Mouse (Mus musculus): ENCODE results near the gene Dock8.

Gene Dock8

GRCm38 (mm10) chr19:25062188-25062856 is 63.0 kb downstream of the Dock8 start:
- no peak for DNase-seq (ENCODE audit: low spot score)

GRCm38 (mm10) chr19:25062857-25063240 is 63.5 kb downstream of the Dock8 start:
- no peak for DNase-seq (ENCODE audit: low spot score)

GRCm38 (mm10) chr19:25066229-25066628 is 66.9 kb downstream of the Dock8 start:
- DNase-seq (ENCODE audit: low spot score): no peak

DNA sequence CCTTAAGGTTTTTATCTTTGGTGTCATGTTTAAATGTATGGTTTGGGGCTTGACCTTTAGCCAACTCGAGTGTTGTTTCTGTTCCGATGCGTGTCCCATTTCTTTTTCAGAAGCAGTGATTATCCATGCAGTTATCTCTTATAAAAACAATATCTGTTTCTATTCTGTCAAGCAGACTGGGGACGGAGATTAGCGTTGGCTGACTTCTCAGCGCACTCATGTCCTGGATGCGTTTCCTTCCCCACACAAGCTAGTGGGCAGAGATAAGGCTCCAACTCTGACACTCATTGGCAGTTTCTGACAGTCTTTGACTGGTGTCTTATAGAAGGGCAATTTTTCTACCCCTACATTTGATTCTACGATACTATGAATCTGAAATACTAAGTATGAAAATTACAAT is 69.2 kb downstream of the Dock8 start:
- no peak for DNase-seq (ENCODE audit: low spot score)

GRCm38 (mm10) chr19:25072521-25072920 is 73.2 kb downstream of the Dock8 start:
- DNase-seq (ENCODE audit: low spot score): no peak

DNA sequence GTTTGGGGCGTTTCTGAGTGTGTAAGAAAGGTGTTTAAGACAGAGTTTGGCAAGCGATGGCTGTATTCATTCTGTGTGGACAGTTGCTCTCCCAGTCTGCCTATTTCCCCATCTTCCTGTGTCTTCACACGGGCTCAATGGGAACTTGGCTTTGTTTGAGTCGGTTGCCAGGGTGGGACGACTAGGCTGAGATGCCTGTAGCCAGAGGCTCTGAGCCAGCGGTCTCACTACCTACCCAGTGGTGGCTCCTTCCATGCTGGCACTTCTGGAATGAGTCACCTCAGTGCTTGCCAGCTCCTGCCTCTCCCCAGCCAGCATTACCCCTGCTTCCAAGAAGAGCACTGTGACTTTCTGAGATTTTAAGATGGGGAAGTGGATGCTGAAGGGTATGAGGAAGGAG is 75.4 kb downstream of the Dock8 start:
- no peak for DNase-seq (ENCODE audit: low spot score)

GRCm38 (mm10) chr19:25077636-25078035 is 78.3 kb downstream of the Dock8 start:
- no peak for DNase-seq (ENCODE audit: low spot score)

DNA sequence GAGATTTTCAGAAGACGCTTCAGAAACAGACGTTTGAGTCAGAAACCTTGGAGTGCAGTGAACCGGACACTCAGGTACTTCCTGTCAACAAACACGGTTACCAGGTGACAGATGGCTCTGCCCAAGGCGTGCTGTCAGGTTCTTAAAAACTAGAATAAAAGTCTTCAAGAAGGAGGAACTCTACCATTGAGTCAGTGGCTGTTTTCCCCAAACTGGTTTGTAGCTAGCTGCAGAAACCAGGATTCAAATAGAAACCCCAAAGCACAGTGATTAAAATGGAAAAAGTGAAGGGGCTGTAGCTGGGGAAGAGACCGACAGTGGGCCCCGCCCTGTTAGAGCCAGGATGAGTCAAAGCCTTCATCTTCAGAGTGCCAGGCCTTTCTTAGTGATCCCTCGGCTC is 78.8 kb downstream of the Dock8 start:
- DNase-seq (ENCODE audit: low spot score): no peak

- DNase-seq (ENCODE audit: low spot score): no peak
These were observed 80.8 kb downstream of the Dock8 start for GRCm38 (mm10) chr19:25080166-25080565.

DNA sequence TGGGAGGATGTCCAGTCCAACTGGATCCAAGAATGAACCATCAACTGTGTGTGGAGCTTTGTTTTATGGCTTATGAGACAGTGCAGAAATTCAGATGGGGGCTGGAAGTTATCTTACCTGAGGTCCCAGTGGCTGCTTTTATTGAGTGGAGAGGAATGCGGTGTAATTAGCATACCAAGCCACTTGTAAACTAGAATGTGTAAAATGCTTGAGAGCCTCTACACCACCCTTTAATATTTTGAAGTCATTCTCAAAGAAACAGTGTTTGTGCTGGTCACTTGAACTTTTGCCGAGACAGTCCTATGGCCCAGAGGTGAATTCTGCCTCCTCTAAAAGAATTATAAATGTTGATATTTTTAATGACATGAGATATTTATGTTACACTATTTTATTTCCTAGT is 83.5 kb downstream of the Dock8 start:
- no peak for DNase-seq (ENCODE audit: low spot score)

DNA sequence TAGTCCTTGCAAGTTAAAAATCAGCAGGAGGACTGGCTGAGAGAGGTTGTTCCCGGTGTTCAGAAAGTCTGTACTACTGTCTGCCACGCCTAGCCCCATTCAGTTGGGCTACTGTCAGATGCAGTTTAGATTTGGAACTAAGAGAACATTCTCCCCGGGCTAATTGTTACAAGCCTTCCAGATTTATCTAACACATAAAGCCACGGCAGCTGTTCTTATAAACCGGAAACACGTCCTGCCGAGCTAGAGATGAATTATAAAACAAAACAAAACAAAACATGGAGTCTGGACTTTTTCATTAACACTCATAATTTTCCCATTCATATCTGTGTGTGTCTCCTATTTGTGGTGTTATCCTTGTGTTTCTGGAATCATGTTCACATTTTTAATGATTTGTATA is 87.8 kb downstream of the Dock8 start:
- no peak for DNase-seq (ENCODE audit: low spot score)

GRCm38 (mm10) chr19:25089746-25090145 is 90.4 kb downstream of the Dock8 start:
- no peak for DNase-seq (ENCODE audit: low spot score)

DNA sequence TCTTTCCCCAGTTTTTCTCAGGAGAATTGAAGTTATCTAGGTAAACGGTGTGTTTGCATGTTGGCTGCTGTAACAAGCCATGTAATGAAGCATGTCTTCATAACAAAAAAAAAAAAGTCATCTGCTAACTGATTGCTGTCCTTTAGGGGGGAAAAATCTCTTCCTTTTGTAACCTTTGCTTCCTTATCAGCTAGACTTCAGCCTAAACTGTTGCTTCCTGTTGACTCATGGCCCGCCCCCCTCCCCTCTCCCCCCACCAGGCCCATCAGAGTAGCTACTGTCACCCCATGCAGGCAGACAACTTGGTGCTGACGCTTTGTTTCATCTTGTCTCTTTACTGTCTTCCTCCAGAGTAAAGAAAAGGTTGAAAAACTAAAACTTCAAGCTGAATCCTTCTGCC is 95.8 kb downstream of the Dock8 start:
- no peak for DNase-seq (ENCODE audit: low spot score)

DNA sequence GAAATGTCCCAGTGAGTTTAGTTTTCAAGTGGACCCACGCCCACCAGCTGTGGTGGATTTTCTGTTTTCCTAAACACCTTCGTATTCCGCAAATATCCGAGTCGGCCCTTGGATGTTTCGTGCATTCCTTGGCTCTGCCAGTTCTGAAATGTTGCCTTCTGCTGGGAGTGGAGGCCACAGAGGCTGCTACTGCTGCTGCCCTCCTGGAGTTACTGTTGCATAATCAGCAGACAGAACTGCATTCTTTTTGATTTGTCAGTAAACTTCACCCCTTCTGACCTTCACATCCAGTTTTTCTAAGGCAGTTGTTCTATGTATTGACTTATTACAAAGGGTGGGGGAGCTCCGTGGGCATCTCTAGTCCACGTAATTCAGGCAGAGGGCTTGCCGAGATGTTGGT is 97.0 kb downstream of the Dock8 start:
- DNase-seq (ENCODE audit: low spot score): no peak

DNA sequence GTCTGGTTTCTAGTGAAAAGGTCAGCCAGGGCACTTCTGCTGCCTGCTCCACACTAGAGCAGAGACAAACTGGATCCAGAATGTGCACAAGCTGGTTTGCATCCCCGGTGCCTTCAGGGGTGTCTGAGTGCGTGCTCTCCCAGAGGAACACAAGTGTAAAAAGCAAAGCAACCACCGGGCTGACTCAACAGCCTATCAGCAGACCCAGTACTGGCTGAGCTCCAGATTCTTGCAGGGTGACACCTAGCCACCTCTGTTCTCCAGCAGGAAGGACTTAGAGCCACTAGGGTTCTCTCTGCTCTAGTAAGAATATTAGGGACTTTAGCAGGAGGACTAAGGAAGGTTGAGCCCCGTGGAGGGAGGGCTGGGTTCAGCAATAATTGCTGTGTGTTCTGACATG is 97.7 kb downstream of the Dock8 start:
- no peak for DNase-seq (ENCODE audit: low spot score)

DNA sequence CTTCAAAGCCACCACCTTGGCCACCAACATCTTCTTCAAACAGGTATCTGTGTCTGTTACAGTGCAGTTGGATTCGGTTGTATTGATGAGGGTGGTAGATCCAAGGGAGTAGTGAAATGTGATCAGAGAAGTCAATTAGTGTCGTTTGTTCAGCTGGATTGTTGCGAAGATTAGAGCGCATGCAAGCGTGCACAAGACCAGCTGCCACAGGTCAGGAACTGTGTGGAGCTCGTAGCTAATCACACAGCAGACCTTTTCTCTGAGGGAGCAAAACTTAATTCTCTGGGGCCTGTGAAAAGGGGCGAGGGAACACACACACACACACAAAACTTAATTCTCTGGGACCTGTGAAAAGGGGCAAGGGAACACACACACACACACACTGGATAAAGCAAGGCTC is 98.2 kb downstream of the Dock8 start:
- no peak for DNase-seq (ENCODE audit: low spot score)

- no peak for DNase-seq (ENCODE audit: low spot score)
These were observed 98.6 kb downstream of the Dock8 start for GRCm38 (mm10) chr19:25097951-25098350.

DNA sequence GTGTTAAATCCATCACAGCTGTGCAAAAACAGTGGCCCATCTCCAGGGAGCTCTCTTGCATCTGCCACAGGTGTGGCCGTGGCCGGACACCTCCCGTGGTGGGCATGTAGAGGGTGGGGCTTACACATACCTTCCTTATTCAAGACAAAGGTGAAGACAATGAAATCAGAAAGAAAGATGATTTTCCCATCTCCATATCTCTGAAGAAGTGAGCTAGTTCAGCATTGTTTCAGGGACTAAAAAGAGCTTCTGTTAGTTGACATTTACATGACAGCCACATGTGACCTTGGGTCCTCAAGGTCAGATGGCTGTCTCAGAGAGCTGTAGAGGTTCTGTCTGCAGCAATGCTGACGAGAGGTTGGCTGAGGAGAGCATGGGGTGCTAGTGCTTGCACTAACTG is 99.6 kb downstream of the Dock8 start:
- DNase-seq (ENCODE audit: low spot score): no peak

- no peak for DNase-seq (ENCODE audit: low spot score)
These were observed 106.3 kb downstream of the Dock8 start for GRCm38 (mm10) chr19:25105682-25106081.

DNA sequence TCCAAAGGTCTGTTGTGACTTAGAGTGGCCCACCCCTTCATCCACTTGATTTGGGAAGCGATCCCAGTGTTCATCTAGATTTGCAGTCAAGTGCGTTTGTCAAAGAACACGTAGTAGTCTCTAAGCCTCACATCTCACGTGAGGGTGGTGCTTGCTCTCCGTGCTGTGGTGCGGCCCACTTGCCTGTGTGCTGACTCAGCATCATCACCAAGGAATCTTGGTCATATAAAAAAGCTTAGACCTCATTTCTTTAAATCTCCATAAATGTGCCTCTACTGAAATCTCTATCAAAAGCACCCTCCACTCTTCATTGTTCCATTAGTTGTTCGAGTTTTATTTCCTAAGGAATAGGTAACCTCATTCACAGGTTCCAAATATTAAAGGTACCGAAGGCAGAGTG is 107.0 kb downstream of the Dock8 start:
- DNase-seq (ENCODE audit: low spot score): no peak

GRCm38 (mm10) chr19:25107417-25107816 is 108.1 kb downstream of the Dock8 start:
- no peak for DNase-seq (ENCODE audit: low spot score)

DNA sequence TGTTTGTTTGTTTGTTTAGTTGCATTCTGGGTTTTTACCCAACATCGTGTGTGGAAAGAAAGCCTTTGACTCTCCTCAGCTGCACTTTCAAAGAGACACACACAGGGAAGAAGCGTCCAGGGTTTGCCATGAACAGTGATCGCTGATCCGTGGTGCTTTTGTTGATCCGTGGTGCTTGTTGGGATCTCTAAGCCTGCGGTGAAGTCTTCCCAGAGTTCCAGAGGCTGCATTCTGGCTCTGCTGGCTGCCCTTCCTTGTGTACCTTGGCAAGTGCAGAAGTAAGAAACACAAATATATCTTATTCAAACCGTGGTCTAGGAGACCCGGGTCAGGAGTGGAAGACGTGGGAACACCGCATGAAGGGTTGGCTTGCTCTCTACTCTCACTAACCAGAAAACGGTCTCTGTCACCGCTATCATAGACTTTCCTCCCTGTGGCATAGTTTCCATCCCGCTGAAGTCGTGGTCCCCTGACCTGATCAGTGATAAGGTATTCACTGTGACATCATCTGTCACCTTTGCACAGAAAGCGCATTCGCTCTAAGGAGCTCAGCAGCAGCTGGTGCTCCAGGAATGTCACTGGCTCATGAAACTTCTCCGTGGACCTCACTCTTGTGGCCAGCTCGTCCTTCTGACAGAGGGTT is 112.4 kb downstream of the Dock8 start:
- DNase-seq (ENCODE audit: low spot score): no peak

GRCm38 (mm10) chr19:25116981-25117380 is 117.6 kb downstream of the Dock8 start:
- no peak for DNase-seq (ENCODE audit: low spot score)

DNA sequence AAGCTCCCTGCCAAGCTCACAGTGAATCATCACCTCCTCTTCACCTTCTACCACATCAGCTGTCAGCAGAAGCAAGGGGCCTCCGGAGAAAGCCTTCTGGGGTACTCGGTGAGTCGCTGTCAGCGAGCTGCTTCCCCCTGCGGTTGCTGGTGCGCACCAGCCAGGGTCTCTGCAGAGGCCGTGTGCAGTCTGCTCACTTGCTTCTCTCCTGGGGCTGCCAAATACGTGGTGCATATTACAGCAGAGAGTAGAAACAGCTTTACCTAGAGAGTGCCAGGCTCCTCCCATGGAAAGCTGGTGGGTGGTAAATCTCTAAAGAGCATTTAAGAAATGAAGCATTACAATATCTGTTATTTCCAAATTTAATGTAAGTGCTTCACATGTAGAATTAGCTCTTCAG is 123.1 kb downstream of the Dock8 start:
- no peak for DNase-seq (ENCODE audit: low spot score)

All from urinary bladder, postnatal 10 days (tissue).